Mouse (Mus musculus): ENCODE measurements around the gene Uaca. TPM values are rescaled to one million over a fixed set of nuclear protein-coding genes. Genes with fewer than 3 reads are reported as not detected.
"Not testable (repeated sequence)": the region's sequence is repeated elsewhere in the genome, so short reads cannot be mapped to it uniquely, and the experiment has no call there.

Gene Uaca
- polyA plus RNA-seq, 1 experiment from 2014 or later, result 16.9 TPM

DNA sequence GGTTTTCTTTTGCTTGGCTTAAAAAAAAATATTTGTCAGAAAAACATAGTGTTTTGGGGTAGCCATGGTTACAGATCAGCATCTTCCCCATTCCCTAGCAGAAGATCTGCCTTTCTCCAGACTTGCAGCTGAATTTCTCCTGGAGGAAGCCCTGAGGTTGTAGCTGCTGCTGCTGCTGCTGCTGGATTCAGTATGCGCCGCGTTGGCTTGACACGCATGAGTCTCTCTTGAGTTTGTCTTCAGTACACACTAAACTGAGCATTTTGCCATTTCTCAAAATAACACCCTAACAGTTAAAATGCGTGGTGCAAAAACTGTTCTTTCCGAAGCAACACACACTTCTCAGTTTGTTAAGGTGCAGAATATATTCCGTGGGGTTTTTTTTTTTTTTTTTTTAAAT lies 1.7 kb downstream of the Uaca start:
- H3K27ac ChIP-seq (replicated peaks), result no peak overlapping the region
- H3K9me3 ChIP-seq (replicated peaks), result no peaks in the 10 kb centered on the region
- H3K4me1 ChIP-seq, result peaks cover 19% of the 10 kb centered on the region
- WGBS, result 85% methylated on average over 7 of the region's 7 CpGs
- ATAC-seq (ENCODE audit: low FRiP score), result no peak
- H3K27me3 ChIP-seq (replicated peaks), result peaks cover 10% of the 10 kb centered on the region; the same call in 1 of the 2 replicates
- H3K4me2 ChIP-seq, result peak overlapping the region; percentile 91; the same call in 1 of the 2 replicates
- H3K4me3 ChIP-seq (replicated peaks), result no peak overlapping the region
- no peak overlapping the region for H3K9ac ChIP-seq (replicated peaks)
- no peaks in the 10 kb centered on the region for H3K36me3 ChIP-seq

- Histone ChIP-seq H3K27me3 (replicated peaks) (peaks cover 3% of the 10 kb centered on the region; the same call in 1 of the 2 replicates), H3K4me3 (replicated peaks) (no peak overlapping the region), H3K9ac (replicated peaks) (no peak overlapping the region), H3K9me3 (replicated peaks) (no peaks in the 10 kb centered on the region), H3K36me3 (no peaks in the 10 kb centered on the region), H3K4me2 (no peak overlapping the region), H3K4me1 (peaks cover 19% of the 10 kb centered on the region), H3K27ac (replicated peaks) (no peak overlapping the region)
- ATAC-seq (ENCODE audit: low FRiP score), result no peak
- WGBS, result 79% methylated on average over 6 of the region's 6 CpGs
Measured at GRCm38 (mm10) chr9:60797126-60797525, 2.8 kb downstream of the Uaca start.

GRCm38 (mm10) chr9:60799061-60799460 lies 4.7 kb downstream of the Uaca start:
- Histone ChIP-seq H3K9ac (replicated peaks) (no peak overlapping the region), H3K4me1 (peaks cover 14% of the 10 kb centered on the region), H3K4me3 (replicated peaks) (no peak overlapping the region), H3K4me2 (0 out of 2 replicates have a peak overlapping the region, but pooled peaks have one; percentile 3), H3K27ac (replicated peaks) (no peak overlapping the region), H3K9me3 (replicated peaks) (no peaks in the 10 kb centered on the region), H3K27me3 (replicated peaks) (no peaks in the 10 kb centered on the region), H3K36me3 (no peaks in the 10 kb centered on the region)
- 35% methylated on average over 10 of the region's 10 CpGs for WGBS
- ATAC-seq (ENCODE audit: low FRiP score), result no peak

- H3K4me1 ChIP-seq, result peaks cover 7% of the 10 kb centered on the region
- H3K36me3 ChIP-seq, result no peaks in the 10 kb centered on the region
- no peaks in the 10 kb centered on the region for H3K9me3 ChIP-seq (replicated peaks)
- no peak overlapping the region for H3K9ac ChIP-seq (replicated peaks)
- no peak for ATAC-seq (ENCODE audit: low FRiP score)
- H3K4me3 ChIP-seq (replicated peaks), result no peak overlapping the region
- no peak overlapping the region for H3K4me2 ChIP-seq
- 34% methylated on average over 8 of the region's 8 CpGs for WGBS
- H3K27me3 ChIP-seq (replicated peaks), result no peaks in the 10 kb centered on the region
- H3K27ac ChIP-seq (replicated peaks), result no peak overlapping the region
Measured at GRCm38 (mm10) chr9:60800663-60801382, 6.5 kb downstream of the Uaca start.

DNA sequence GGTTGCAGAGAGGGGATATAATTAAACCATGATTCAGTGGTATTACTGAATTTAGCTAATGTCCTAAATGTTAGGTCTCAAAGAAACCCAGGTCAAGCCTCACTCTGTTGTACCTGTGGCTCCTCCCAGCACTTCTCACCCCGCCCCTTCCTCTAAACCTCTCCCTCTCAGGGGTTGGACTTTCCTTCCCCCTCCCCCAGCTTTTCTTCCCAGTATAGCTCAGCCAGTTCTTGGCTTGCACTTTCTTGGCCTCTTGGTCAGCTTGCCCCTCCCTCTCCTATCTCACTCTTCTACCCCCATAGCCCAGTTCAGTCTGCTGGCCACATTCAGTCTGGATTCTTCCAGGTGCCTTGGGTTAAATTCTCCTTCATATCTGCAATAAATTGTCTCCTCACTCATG lies 7.4 kb downstream of the Uaca start:
- Histone ChIP-seq H3K27me3 (replicated peaks) (no peaks in the 10 kb centered on the region), H3K36me3 (no peaks in the 10 kb centered on the region), H3K27ac (replicated peaks) (no peak overlapping the region), H3K9me3 (replicated peaks) (no peaks in the 10 kb centered on the region), H3K9ac (replicated peaks) (no peak overlapping the region), H3K4me1 (peaks cover 7% of the 10 kb centered on the region; the same call in 1 of the 2 replicates), H3K4me2 (no peak overlapping the region), H3K4me3 (replicated peaks) (no peak overlapping the region)
- 76% methylated on average over 1 of the region's 1 CpGs for WGBS
- no peak for ATAC-seq (ENCODE audit: low FRiP score)

DNA sequence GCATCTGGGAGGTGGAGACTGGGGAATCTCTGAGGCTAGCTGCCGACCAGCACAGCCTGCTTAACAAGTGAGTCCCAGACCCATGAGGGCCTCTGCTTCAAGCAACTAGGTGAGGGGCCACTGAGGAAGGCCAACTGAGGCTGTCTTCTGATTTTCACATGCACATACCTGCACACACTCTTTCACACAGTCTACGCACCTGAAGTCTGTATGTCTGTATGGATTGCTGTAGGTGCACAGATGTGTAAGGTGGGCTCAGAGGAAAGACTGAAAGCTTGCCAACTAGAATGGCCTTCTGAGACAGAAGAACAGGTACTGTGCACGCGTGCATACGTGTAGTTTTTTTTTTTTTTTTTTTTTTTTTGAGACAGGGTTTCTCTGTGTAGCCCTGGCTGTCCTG lies 8.0 kb downstream of the Uaca start:
- Histone ChIP-seq H3K4me3 (replicated peaks) (no peak overlapping the region), H3K9me3 (replicated peaks) (no peaks in the 10 kb centered on the region), H3K27ac (replicated peaks) (no peak overlapping the region), H3K4me2 (no peak overlapping the region), H3K4me1 (peaks cover 7% of the 10 kb centered on the region; the same call in 1 of the 2 replicates), H3K9ac (replicated peaks) (no peak overlapping the region), H3K36me3 (no peaks in the 10 kb centered on the region), H3K27me3 (replicated peaks) (no peaks in the 10 kb centered on the region)
- 93% methylated on average over 5 of the region's 5 CpGs for WGBS
- ATAC-seq (ENCODE audit: low FRiP score), result no peak

GRCm38 (mm10) chr9:60806021-60806420 lies 11.7 kb downstream of the Uaca start:
- Histone ChIP-seq H3K9me3 (replicated peaks) (no peaks in the 10 kb centered on the region), H3K36me3 (no peaks in the 10 kb centered on the region), H3K9ac (replicated peaks) (no peak overlapping the region), H3K4me1 (no peaks in the 10 kb centered on the region), H3K27me3 (replicated peaks) (no peaks in the 10 kb centered on the region), H3K27ac (replicated peaks) (no peak overlapping the region), H3K4me3 (replicated peaks) (no peak overlapping the region), H3K4me2 (no peak overlapping the region)
- WGBS, result 93% methylated on average over 2 of the region's 2 CpGs
- ATAC-seq (ENCODE audit: low FRiP score), result no peak

DNA sequence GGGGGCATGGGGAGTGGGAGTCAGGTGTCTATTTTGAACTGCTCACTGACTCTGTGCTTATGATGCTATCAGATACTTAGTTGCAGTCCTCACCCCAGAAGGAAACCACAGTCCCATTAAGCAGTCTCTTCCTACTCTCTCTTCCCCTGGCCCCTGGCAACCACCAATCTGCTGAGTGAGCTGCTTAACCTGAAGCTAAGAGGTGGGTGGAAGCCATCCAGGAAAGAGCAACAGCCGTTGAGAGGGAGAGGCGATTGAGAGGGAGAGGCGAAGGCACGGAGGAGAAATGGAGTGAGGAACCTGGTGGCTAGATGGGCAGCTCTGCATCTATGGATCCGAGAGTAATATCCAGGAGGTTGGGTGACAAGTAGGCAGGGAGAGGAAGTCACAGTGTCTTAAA lies 13.7 kb downstream of the Uaca start:
- WGBS, result 88% methylated on average over 5 of the region's 5 CpGs
- no peaks in the 10 kb centered on the region for H3K27me3 ChIP-seq (replicated peaks)
- peaks cover under 1% of the 10 kb centered on the region; the same call in 1 of the 2 replicates for H3K4me1 ChIP-seq
- H3K9me3 ChIP-seq (replicated peaks), result no peaks in the 10 kb centered on the region
- no peak overlapping the region for H3K27ac ChIP-seq (replicated peaks)
- H3K4me3 ChIP-seq (replicated peaks), result no peak overlapping the region
- no peak overlapping the region for H3K9ac ChIP-seq (replicated peaks)
- H3K4me2 ChIP-seq, result no peak overlapping the region
- H3K36me3 ChIP-seq, result no peaks in the 10 kb centered on the region
- ATAC-seq (ENCODE audit: low FRiP score), result no peak

DNA sequence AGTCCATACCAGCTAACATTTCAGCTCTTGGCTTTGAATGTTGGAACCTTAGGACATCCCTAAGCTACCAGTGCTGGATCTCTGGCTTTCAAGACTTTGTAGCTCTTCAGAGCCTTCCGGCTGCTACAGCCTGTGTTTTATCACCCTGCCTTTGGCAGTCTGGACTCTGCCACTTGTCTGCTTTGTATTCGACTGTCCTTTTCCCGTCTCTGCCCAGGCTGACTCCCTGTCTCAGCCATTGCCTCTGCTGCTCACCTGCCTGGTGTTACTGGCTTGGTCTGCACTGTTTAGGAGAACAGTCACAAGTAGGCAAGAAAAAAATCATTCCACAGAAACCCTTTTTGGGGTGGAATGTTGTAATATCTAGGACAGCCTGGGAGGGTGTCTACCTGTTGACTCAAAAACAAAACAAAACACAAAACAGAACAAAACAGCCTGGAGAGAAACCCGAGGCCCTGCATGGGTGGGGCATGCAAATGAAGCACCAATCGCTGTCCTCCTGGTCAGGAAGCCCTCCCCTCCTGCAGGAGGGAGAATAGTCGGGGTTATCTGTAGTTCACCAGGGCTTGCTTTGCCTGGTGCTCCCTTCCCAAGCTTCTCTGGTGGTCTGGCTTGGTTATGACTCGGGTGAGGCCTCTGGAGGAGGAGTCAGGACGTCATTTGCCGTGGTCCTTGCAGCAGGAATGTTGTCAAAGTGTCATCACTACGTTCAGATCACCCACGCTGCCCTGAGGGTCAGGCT lies 19.0 kb downstream of the Uaca start:
- H3K27me3 ChIP-seq (replicated peaks), result no peaks in the 10 kb centered on the region
- no peak for ATAC-seq (ENCODE audit: low FRiP score)
- no peak overlapping the region for H3K4me3 ChIP-seq (replicated peaks)
- peak overlapping the region; percentile 45; the same call in 1 of the 2 replicates for H3K27ac ChIP-seq (replicated peaks)
- no peaks in the 10 kb centered on the region for H3K36me3 ChIP-seq
- H3K4me2 ChIP-seq, result peak overlapping the region; percentile 31
- peaks cover 11% of the 10 kb centered on the region; the same call in 1 of the 2 replicates for H3K4me1 ChIP-seq
- H3K9ac ChIP-seq (replicated peaks), result no peak overlapping the region
- WGBS, result 9% methylated on average over 11 of the region's 11 CpGs
- H3K9me3 ChIP-seq (replicated peaks), result no peaks in the 10 kb centered on the region

DNA sequence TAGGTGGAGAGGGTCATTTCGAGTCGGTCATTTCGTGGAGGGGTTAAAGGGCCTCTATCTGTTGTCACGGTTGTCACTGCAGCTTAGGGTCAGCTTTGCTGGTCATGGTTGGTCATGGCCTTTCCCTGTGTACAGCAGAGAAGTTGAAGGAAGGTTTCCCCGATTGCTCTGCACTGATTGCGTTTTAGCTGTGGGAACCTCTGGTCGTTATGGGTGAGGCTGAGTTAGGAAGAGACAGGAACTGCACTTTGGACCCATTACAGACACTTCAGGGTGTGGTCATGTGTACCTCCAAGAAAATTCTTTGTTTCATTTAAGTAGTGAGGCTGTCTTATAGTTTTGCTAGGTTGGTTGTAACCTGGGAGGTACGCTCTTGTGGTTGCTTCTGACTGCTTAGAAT lies 21.2 kb downstream of the Uaca start:
- no peak overlapping the region for H3K27ac ChIP-seq (replicated peaks)
- no peaks in the 10 kb centered on the region for H3K9me3 ChIP-seq (replicated peaks)
- H3K9ac ChIP-seq (replicated peaks), result no peak overlapping the region
- H3K36me3 ChIP-seq, result no peaks in the 10 kb centered on the region
- ATAC-seq (ENCODE audit: low FRiP score), result no peak
- H3K4me1 ChIP-seq, result peaks cover 11% of the 10 kb centered on the region; the same call in 1 of the 2 replicates
- WGBS, result 87% methylated on average over 8 of the region's 8 CpGs
- no peak overlapping the region for H3K4me3 ChIP-seq (replicated peaks)
- H3K4me2 ChIP-seq, result no peak overlapping the region
- no peaks in the 10 kb centered on the region for H3K27me3 ChIP-seq (replicated peaks)

- Histone ChIP-seq H3K9me3 (replicated peaks) (no peaks in the 10 kb centered on the region), H3K9ac (replicated peaks) (no peak overlapping the region), H3K4me1 (peaks cover 11% of the 10 kb centered on the region; the same call in 1 of the 2 replicates), H3K27me3 (replicated peaks) (no peaks in the 10 kb centered on the region), H3K27ac (replicated peaks) (no peak overlapping the region), H3K4me3 (replicated peaks) (no peak overlapping the region), H3K4me2 (no peak overlapping the region), H3K36me3 (no peaks in the 10 kb centered on the region)
- no peak for ATAC-seq (ENCODE audit: low FRiP score)
- WGBS, result 79% methylated on average over 5 of the region's 5 CpGs
Measured at GRCm38 (mm10) chr9:60817585-60817984, 23.2 kb downstream of the Uaca start.

DNA sequence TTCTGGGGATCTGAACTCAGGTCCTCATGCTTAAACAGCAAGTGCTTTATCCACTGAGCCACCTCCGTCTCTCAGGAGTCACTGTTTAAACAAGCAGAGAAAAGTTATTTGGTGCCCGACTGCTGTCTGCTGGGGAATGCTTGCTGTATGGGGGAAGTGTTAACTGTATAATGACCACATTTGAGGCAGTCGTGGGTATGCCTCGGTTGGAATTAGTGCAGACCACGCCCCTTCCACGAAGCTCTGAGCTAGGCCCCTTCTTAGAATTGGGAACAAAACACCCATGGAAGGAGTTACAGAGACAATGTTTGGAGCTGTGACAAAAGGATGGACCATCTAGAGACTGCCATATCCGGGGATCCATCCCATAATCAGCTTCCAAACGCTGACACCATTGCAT lies 24.2 kb downstream of the Uaca start:
- H3K4me3 ChIP-seq (replicated peaks); H3K9ac ChIP-seq (replicated peaks); H3K9me3 ChIP-seq (replicated peaks); H3K27ac ChIP-seq (replicated peaks); ATAC-seq (ENCODE audit: low FRiP score); H3K4me1 ChIP-seq; H3K27me3 ChIP-seq (replicated peaks); H3K4me2 ChIP-seq; H3K36me3 ChIP-seq: not testable (repeated sequence)
- 49% methylated on average over 8 of the region's 8 CpGs for WGBS

Data from neural tube, embryonic 15.5 days (tissue).